Mouse (Mus musculus) hindbrain, embryonic 13.5 days (tissue): ENCODE measurements at regions not wholly inside any gene's neighbourhood (a gene's known extent, or its start where the extent isn't known, plus 50 kb on each side); places are given as distances from the start of the nearest gene placed in this dataset.

Experiments
- ATAC-seq: fragments of 200-750 bp; cut with Nextera tagmentation; 2 replicates; pipeline ENCODE4 v1.8.0; 2017; ENCODE audit warnings: moderate TSS enrichment; ENCODE audit not compliant: low FRiP score
- H3K27ac ChIP-seq: fragments of 300-500 bp; sonication (generic); 2 replicates; pipeline ENCODE4 v1.5.1; 2015; ENCODE audit warnings: inconsistent platforms, mild to moderate bottlenecking, moderate library complexity
- H3K27me3 ChIP-seq: fragments of 300-500 bp; sonication (generic); 2 replicates; pipeline ENCODE4 v1.6.1; 2015; ENCODE audit warnings: mild to moderate bottlenecking, inconsistent platforms
- H3K36me3 ChIP-seq: fragments of 300-500 bp; sonication (generic); 2 replicates; pipeline ENCODE4 v1.6.1; 2015; ENCODE audit warnings: mild to moderate bottlenecking, inconsistent platforms
- H3K4me1 ChIP-seq: fragments of 300-500 bp; sonication (generic); replicated peaks from 2 replicates; pipeline ENCODE4 v1.6.1; 2015; ENCODE audit warnings: inconsistent platforms
- H3K4me2 ChIP-seq: fragments of 300-500 bp; sonication (generic); 2 replicates; pipeline ENCODE4 v1.6.1; 2015; ENCODE audit warnings: inconsistent platforms, mild to moderate bottlenecking, moderate library complexity
- H3K4me3 ChIP-seq: fragments of 300-500 bp; sonication (generic); 2 replicates; pipeline ENCODE4 v1.5.1; 2015; ENCODE audit warnings: mild to moderate bottlenecking, inconsistent platforms
- H3K9ac ChIP-seq: fragments of 300-500 bp; sonication (generic); 2 replicates; pipeline ENCODE4 v1.6.1; 2015; ENCODE audit warnings: mild to moderate bottlenecking, inconsistent platforms
- H3K9me3 ChIP-seq: fragments of 300-500 bp; sonication (generic); 2 replicates; pipeline ENCODE4 v1.6.1; 2016; ENCODE audit warnings: inconsistent platforms

DNA sequence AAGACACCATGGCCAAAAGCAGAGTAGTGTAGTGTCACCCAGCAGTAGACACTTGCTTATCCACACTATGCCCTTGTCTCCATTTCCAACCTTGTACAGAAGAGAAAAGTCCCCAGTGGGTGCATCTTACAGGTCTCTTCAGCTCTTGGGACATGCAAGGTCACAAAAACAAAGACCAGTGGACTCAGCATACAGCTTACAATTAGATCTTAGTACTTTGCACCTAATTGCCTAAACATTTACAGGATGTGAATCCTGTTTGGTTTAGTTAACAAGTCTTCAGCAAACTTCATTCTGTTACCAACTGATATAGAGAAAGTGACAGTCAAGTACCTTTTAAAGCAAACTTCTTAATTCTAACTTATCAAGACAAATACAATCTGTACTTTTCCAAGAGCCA lies 87.4 kb downstream of the Scgb2b26 start:
- H3K27me3 ChIP-seq = no peaks in the 10 kb centered on the region
- no peak overlapping the region for H3K4me2 ChIP-seq
- ATAC-seq = no peak
- H3K9me3 ChIP-seq = peaks cover 63% of the 10 kb centered on the region
- H3K4me1 ChIP-seq = no peaks in the 10 kb centered on the region
- H3K4me3 ChIP-seq = no peak overlapping the region
- H3K9ac ChIP-seq = no peak overlapping the region
- no peaks in the 10 kb centered on the region for H3K36me3 ChIP-seq
- H3K27ac ChIP-seq = no peak overlapping the region

- Histone ChIP-seq H3K4me1 (no peaks in the 10 kb centered on the region), H3K36me3 (no peaks in the 10 kb centered on the region), H3K9ac (no peak overlapping the region), H3K4me3 (no peak overlapping the region), H3K4me2 (no peak overlapping the region), H3K27ac (no peak overlapping the region), H3K27me3 (no peaks in the 10 kb centered on the region), H3K9me3 (peaks cover 72% of the 10 kb centered on the region)
- ATAC-seq = no peak
These were observed 89.9 kb downstream of the Scgb2b26 start for GRCm38 (mm10) chr7:33854911-33855310.
